ENCODE assay signal across 8 mouse cellular contexts in genomic region chr5:110100921-110101631, GRCm38 (mm10). TPM values are rescaled to one million over a fixed set of nuclear protein-coding genes. Genes with fewer than 3 reads are reported as not detected.
DNase-seq lines count a peak whose midpoint lies in the region; ATAC-seq and TF ChIP-seq lines count a peak whose summit lies in the region.

No protein-coding gene starts in this region.

- TF ChIP-seq CTCF in lung, adult 2 months (IDR thresholded peaks at IDR 0.05; ENCODE audit: insufficient read depth, low read length), result no peak
- no peak for TF ChIP-seq CTCF in layer of hippocampus, adult 2 months (conservative IDR thresholded peaks at IDR 0.05)

- H3K27ac ChIP-seq in layer of hippocampus, adult 2 months, result peak overlapping the region; percentile 78; the same call in 1 of the 2 replicates

- 2% methylated on average over 33 of the region's 37 CpGs for whole genome bisulfite sequencing in lung, adult 2 months

- no peak for TF ChIP-seq POLR2A in lung, adult 2 months (IDR thresholded peaks at IDR 0.05; ENCODE audit: borderline replicate concordance, extremely low read depth, low read depth, low read length)

- H3K4me3 ChIP-seq in lung, adult 2 months (replicated peaks; ENCODE audit: extremely low read depth, low read depth, low read length), result peak overlapping the region; percentile 57
- H3K4me3 ChIP-seq in layer of hippocampus, adult 2 months, result peak overlapping the region; percentile 55

- H3K4me1 ChIP-seq in lung, adult 2 months (ENCODE audit: control insufficient read depth, insufficient read depth, low read length), result peaks cover 15% of the 10 kb centered on the region

- DNase-seq in lung, adult 2 months, result no peak
- no peak for DNase-seq in lung, postnatal 14 days
- DNase-seq in cerebellum, adult 8-10 months, result peak; percentile 45
- no peak for DNase-seq in layer of hippocampus, adult 2 months (ENCODE audit: low spot score in 2 of 2)
- peak; percentile 28 to 30 for DNase-seq in right cerebral cortex, postnatal 36 days (ENCODE audit: low spot score in 2 of 2)
- no peak for DNase-seq in MN1 (ENCODE audit: low spot score)

- peak; percentile 47 for ATAC-seq in granulocyte monocyte progenitor cell, adult 5-6 weeks (replicated peaks; ENCODE audit: poor library complexity, severe bottlenecking)
- ATAC-seq in megakaryocyte, adult 5-6 weeks (ENCODE audit: poor library complexity, severe bottlenecking), result peak; percentile 29

RNA-seq across cellular contexts. Expression of gene Plcxd1, which starts 1.3 kb away (rescaled TPM):
- 4.1 and 8.1 TPM in 2 replicates for polyA plus RNA-seq in lung, adult 2 months (2012; rRNA removed)
- total RNA-seq in granulocyte monocyte progenitor cell, adult 5-6 weeks (2014; fragmentation: Nextera tagmentation), result not detected in 2 replicates
- not detected in 2 replicates for total RNA-seq in granulocyte monocyte progenitor cell, adult 5-6 weeks (2017)
- total RNA-seq in layer of hippocampus, adult 2 months (2021), result 1 to 10 TPM; 4.4 to 4.9 TPM
- not detected in 2 replicates for total RNA-seq in megakaryocyte, adult 5-6 weeks (2015)
- total RNA-seq in megakaryocyte, adult 5-6 weeks (2017), result 0.11 TPM in 1 of 2 replicates, not detected in the other

RNA-seq across cellular contexts. Expression of gene Gm35315, which starts 6.9 kb away (rescaled TPM):
- polyA plus RNA-seq in lung, adult 2 months (2012; rRNA removed), result 0.05 and 0.08 TPM in 2 replicates
- total RNA-seq in granulocyte monocyte progenitor cell, adult 5-6 weeks (2014; fragmentation: Nextera tagmentation), result 0.73 and 1.7 TPM in 2 replicates
- 0.72 and 1.6 TPM in 2 replicates for total RNA-seq in granulocyte monocyte progenitor cell, adult 5-6 weeks (2017)
- total RNA-seq in layer of hippocampus, adult 2 months (2021), result under 1 TPM; 0.52 to 0.64 TPM
- total RNA-seq in megakaryocyte, adult 5-6 weeks (2015), result 0.78 and 0.93 TPM in 2 replicates
- total RNA-seq in megakaryocyte, adult 5-6 weeks (2017), result 0.29 and 0.37 TPM in 2 replicates

RNA-seq across cellular contexts. Expression of gene Gtpbp6, which starts 6.9 kb away (rescaled TPM):
- 114 and 137 TPM in 2 replicates for polyA plus RNA-seq in lung, adult 2 months (2012; rRNA removed)
- 20.4 and 32.2 TPM in 2 replicates for total RNA-seq in granulocyte monocyte progenitor cell, adult 5-6 weeks (2014; fragmentation: Nextera tagmentation)
- 9.2 and 14.0 TPM in 2 replicates for total RNA-seq in granulocyte monocyte progenitor cell, adult 5-6 weeks (2017)
- 10 to 100 TPM; 77.3 to 85.6 TPM for total RNA-seq in layer of hippocampus, adult 2 months (2021)
- total RNA-seq in megakaryocyte, adult 5-6 weeks (2015), result 7.5 and 14.5 TPM in 2 replicates
- 15.9 and 17.9 TPM in 2 replicates for total RNA-seq in megakaryocyte, adult 5-6 weeks (2017)

RNA-seq across cellular contexts. Expression of gene Zfp605, which starts 8.8 kb away (rescaled TPM):
- 0.48 and 0.56 TPM in 2 replicates for polyA plus RNA-seq in lung, adult 2 months (2012; rRNA removed)
- 6.4 and 8.4 TPM in 2 replicates for total RNA-seq in granulocyte monocyte progenitor cell, adult 5-6 weeks (2014; fragmentation: Nextera tagmentation)
- total RNA-seq in granulocyte monocyte progenitor cell, adult 5-6 weeks (2017), result 3.3 and 9.3 TPM in 2 replicates
- total RNA-seq in layer of hippocampus, adult 2 months (2021), result 10 to 100 TPM; 16.1 to 16.5 TPM
- total RNA-seq in megakaryocyte, adult 5-6 weeks (2015), result 2.5 and 4.2 TPM in 2 replicates
- total RNA-seq in megakaryocyte, adult 5-6 weeks (2017), result 5.9 and 8.1 TPM in 2 replicates

RNA-seq across cellular contexts. Expression of gene Gm17655, which starts 28.8 kb away (rescaled TPM):
- polyA plus RNA-seq in lung, adult 2 months (2012; rRNA removed), result 0.06 and 0.11 TPM in 2 replicates
- 5.2 and 20.4 TPM in 2 replicates for total RNA-seq in granulocyte monocyte progenitor cell, adult 5-6 weeks (2014; fragmentation: Nextera tagmentation)
- total RNA-seq in granulocyte monocyte progenitor cell, adult 5-6 weeks (2017), result 4.4 and 12.0 TPM in 2 replicates
- 10 to 100 TPM in 1 of 2 experiments, 1 to 10 TPM in 1; 8.7 to 12.1 TPM for total RNA-seq in layer of hippocampus, adult 2 months (2021)
- total RNA-seq in megakaryocyte, adult 5-6 weeks (2015), result 12.1 and 13.7 TPM in 2 replicates
- 4.4 and 4.6 TPM in 2 replicates for total RNA-seq in megakaryocyte, adult 5-6 weeks (2017)

Comparison
In these comparisons a context has a peak if more than half of its experiments do, and no peak if none do; other contexts are left out.
1. DNase-seq: peak in cerebellum, adult 8-10 months (single experiment) and right cerebral cortex, postnatal 36 days (2 of 2); none in lung, adult 2 months (single experiment), lung, postnatal 14 days (single experiment), layer of hippocampus, adult 2 months (0 of 2) and MN1 (single experiment).
2. RNA of gene Plcxd1, which starts 1.3 kb away (total RNA-seq): 4.4 to 4.9 TPM in layer of hippocampus, adult 2 months; 0.11 TPM in megakaryocyte, adult 5-6 weeks and not detected in granulocyte monocyte progenitor cell, adult 5-6 weeks; every median in the first group is over 4 times any median in the second.